Mouse (Mus musculus) cerebral cortex, adult 2 months (tissue): ENCODE results near the gene Gpbar1.

Source experiments
- WGBS: fragments of 180-500 bp; shearing (Covaris S2); methylation state at CpG from one replicate; pipeline ENCODE4 v1.1.7; 2018; 5-methylcytosine and 5-hydroxymethylcytosine counted together

Gpbar1 gene

DNA sequence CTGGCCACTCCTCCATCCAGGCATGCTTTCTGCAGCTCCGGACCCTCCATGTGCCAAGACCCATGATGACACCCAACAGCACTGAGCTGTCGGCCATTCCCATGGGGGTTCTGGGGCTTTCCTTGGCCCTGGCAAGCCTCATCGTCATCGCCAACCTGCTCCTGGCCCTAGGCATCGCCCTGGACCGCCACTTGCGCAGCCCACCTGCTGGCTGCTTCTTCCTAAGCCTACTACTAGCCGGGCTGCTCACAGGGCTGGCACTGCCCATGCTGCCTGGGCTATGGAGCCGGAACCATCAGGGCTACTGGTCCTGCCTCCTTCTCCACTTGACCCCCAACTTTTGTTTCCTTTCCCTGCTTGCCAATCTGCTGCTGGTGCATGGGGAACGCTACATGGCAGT lies at the start of gene Gpbar1:
TSS of gene Gpbar1 (plus strand) at position 13 of the 400 bp plus-strand sequence.
- 85% methylated on average over 10 of the region's 10 CpGs for WGBS

DNA sequence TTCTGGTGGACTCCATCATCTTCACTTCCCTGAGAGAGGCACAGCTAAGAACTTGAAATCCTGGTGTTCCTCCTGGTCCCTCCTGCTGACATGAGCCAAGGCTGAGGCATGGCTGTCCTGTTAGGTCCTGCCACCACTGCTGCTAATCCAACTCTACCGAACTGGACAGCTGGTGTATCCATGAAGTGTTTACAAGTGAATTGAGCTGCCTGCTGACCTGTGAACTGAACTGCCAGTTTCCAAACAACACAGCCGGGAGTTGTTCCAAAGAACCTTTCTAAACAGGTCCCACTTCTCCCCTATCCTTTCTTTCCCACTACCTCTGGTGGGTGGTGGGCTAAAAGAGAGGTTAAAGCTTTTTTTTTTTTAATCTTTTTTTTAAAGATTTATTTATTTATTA lies 48.4 kb upstream of the Gpbar1 start:
- 74% methylated on average over 2 of the region's 2 CpGs for WGBS

DNA sequence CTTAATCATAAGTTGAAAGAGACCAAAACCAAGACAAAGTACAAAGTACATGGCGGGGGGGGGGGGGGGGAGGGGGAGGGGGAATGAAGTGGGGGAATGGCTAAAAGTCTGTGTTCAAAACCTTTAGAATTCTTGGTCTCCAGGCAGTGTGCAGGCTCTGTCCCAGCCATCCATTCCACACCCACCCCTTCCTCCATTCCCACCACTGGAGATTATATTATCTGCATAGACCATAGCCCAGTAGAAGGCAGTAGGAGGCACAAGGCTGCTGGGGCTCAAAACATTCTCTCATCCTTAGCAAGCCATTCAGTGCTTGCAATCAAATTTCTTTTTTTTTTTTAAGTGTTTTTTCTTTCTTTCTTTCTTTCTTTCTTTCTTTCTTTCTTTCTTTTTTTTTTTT lies 47.4 kb upstream of the Gpbar1 start:
- 89% methylated on average over 1 of the region's 1 CpGs for WGBS

DNA sequence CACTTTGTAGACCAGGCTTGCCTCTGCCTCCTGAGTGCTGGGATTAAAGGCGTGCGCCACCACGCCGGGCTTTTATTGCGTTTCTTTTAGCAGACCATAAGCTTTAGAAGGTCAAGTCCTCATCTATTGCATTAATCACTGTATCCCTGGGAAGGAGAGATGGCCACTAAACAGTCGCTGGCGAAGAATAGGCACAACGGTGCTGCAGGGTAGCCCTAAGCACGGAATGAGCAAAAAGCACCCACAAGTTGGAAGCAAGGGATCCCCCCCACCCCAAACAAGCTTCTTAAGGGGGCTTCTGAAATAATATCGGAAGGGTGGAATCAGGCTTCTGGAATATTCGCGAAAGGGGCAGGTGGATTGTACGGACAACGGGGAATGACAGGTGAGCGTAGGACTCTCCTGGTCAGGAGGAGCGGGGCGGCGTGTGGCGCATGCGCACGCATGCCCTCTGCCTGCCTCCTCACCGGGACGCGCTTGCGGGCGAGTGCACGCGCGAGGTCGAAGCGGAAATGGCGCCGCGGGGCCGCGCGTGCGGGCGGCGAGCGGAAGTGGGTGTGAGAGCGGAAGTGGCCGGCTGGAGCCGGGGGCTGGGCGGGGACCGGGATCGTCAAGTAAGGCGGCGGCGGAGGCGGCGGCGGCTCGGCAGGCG lies 42.3 kb upstream of the Gpbar1 start, which contains the start of gene Arpc2:
TSS of gene Arpc2 (plus strand) at position 147 of the 652 bp plus-strand sequence.
- 2% methylated on average over 43 of the region's 55 CpGs for WGBS

DNA sequence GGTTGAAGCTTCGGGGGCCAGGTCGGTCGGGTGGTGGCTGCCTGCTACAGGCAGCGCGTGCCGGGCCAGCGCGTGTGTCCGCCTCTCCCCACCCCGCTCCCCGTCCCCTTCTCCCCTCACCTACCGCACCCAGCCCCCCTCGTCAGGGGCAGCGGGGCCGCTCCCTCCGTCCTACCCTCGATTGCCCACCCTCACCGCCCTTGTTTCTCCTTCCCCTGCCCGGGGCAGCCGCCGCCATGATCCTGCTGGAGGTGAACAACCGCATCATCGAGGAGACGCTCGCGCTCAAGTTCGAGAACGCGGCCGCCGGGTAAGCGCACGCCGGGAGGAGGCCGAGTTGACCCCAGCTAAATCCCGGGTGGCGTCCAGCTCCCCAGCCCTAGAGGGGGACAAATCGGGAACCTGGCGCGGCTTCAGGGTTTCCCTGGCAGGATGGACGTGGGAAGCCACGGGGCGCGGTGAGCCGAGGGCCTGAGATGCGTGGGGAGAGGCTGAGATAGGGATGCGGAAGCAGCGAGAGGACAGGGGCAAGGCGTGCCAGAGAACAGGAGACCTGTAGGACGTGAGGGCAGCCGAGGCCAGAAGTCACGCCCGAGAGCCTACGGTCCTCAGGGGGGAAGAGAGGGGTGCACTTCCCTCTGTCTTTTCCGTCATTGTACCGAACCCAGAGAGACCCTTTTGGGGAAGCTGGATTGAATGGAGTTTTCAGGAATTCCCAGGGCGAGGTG lies 41.6 kb upstream of the Gpbar1 start:
- WGBS, result under 1% methylated on average over 56 of the region's 57 CpGs

DNA sequence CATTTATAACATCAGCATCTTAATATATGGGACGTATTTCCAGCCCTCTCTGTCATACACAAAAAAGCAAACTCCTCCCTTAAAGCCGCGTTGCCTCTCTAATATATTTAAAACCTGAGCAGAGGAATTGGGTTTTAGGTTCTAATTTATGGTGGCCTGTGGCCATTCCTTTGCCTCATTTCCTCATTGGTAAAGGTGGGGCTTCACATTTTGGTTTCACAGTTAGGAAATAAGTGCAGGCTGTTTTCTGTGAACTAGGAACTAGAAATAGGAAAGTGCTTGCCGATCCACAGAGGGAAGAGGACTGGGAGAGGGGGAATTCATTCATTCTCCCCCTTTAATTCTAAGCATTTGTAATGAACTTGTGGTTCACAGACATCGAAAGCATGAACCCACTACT lies 40.7 kb upstream of the Gpbar1 start:
- WGBS, result 9% methylated on average over 5 of the region's 5 CpGs

DNA sequence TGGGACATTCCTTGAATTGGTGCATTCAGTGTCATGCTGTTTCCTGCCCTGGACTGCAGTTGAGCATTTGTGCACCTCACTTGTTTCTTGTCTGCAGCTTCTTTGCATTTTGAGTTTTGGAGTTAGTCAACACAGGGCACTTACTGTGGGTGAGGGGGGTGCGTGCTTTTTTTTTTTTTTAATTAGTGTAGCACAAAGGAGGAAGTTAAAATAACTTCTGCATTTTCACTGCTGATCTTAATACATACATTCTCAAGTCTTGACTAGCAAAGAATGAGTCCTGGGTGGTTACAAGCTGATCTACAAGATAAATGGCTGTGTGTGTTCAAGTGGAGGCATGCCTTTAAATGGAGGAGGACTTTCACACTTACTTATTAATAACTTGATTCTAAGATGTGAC lies 40.2 kb upstream of the Gpbar1 start:
- WGBS, result 9% methylated on average over 1 of the region's 1 CpGs

DNA sequence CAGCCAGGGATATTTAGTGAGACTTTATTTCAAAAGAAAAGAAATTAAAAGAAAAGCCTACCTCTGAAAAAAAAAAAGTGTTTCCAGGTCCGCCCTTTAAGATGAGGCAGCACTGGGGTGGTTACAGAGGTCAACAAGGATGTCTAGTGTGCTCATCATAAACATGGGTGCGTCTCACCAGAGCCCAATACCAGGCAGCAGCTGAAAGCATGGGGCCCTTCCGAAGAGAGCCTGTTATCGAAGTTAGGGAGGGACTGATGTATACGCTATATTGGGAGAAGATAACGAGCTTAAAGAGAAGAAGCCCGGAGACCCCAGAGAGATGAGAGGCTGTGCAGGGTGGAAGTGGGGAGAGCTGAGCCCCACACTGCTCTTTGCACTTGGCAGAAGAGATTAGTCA lies 39.2 kb upstream of the Gpbar1 start:
- 31% methylated on average over 7 of the region's 7 CpGs for WGBS

DNA sequence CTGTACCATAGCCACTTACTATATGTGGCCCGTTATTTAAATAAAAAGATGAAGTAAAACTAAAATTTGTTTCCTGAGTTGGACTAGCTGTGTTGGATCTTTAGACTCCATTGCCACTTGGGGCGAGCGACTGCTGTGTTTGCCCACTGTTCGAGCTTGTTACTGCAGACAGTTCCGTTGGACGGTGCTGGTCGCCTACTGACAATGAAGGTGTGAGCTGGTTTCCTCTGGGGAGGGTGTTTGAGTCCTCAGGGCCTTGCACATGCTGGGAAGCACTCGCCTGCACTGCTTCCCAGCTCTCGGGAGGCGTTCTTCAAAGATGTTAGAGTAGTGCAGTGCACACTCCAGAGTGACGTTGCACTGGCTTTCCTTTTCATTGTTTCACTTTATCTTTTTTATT lies 38.7 kb upstream of the Gpbar1 start:
- WGBS, result 16% methylated on average over 11 of the region's 11 CpGs

DNA sequence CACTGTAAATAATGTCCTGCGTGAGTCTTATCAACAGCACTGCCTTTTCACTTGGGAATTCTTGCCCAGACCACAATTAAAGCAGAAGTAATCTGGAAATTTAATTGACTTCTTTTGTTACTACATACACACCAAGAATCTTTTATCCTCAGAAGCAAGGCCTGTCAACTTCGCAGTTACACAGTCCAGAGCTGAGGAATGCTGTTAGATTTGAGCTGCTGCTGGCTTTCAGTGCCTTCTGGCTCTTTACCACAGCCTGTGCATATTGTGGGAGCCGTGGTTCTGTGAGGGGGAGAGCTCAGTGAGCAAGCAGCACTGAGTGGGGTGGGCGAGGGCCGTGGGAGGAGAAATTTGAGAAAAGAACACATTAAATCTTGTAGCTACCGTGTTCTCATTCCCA lies 38.0 kb upstream of the Gpbar1 start:
- WGBS, result 16% methylated on average over 6 of the region's 6 CpGs

DNA sequence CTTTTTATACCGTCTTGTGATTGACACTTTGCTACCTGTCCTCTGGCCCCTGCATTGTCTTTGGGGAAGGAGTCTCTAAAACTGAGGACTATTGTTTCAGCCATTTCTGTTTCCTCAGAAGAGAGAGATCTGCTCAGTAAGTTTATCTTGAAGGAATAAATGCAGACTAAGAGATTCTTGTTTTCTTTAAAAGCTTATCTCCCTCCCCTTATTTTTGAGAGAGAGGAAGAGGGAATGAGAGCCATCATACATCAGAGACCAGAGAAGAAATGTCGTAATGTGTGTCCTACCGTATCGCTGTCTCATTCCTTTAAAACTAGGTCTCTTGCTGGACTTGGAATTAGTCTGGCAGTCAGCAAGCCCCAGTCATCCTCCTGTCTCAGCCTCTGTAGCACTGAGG lies 37.5 kb upstream of the Gpbar1 start:
- 34% methylated on average over 4 of the region's 4 CpGs for WGBS

DNA sequence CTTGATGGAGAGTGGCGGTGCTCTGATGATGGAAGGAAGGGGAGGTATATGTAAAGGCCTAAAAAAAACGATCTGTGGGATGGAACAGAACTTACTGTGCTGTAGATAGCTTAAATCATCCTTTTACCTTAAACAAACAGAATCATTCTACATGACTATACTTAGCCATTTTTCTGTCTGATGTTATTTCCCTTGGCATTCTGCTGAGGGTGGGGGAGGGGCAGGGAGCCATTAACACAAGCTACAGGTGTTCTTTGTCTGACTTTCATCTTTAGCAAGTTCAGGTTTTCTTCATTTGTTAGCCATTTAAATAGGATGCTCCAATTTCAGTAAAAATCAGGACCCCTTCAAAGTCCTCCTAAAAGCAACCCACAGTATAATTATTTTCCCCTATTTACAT lies 32.8 kb upstream of the Gpbar1 start:
- 51% methylated on average over 2 of the region's 2 CpGs for WGBS

DNA sequence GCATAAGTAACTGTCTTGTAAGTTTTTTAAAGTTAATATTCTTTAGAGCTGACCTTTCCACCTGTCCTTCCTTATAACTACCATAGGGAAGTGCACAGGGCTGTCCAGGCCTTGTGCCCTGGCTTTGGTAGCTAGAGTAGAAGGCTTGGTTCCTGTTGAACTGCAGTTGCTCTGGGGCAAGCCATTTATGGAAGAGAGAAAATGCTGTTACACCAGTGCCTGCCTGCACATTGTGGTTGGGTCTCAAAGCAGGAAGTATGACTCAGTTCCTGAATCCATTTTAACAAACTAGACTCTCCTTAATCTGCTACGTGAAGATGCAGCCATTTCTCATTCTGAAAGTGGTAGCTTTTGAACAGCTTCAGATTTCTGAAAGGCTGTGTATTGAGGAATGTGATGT lies 29.6 kb upstream of the Gpbar1 start:
- 19% methylated on average over 1 of the region's 1 CpGs for WGBS

DNA sequence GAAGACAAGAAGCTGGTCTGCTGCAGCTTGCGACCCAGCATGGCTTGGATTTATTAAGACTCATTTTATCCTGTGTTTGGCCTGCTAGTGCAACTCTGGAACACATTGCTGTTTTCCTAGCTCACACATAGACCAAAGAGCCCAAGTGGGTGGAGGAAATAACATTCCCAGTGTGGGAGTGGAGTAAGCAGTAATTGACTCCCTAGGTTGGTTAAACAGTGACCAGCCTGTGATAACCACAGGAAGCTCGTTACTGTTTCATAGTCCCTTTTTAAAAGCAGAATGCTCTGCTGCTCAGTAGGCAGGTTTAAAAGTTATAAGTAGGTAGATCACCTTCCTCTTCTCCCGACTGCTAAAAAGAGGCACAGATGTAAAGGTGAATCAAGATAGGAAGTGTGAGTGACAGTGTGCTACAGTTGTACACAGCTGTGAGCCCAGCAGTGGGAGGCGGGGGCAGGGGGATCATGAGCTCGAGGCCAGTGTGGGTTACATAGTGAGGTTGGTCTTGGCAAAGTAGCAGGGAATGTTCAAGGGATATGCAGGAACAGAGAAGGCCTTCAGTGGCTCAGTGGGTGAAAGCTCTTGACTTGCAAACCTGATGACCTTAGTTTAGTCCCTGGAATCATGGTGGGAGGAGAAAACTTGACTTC lies 28.9 kb upstream of the Gpbar1 start:
- WGBS, result 47% methylated on average over 5 of the region's 5 CpGs

DNA sequence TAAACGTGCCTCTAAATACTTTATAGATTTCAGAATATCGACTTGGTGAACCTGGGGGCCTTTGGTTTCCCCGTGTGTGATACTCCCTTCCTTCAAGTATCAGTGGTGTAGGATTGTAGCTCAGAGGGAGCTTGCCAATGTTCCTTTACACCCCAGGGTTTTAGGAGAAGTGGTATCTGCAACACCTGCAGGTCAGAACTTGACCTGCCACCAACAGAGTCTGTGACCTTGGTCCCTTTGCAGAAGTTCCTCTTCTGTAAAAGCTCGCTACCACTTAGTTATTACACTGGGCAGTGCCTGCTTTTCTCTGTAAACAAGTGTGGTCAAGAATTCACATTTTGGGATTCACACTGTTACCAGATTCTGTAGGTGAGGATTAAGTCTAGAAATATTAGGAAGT lies 28.3 kb upstream of the Gpbar1 start:
- WGBS, result 81% methylated on average over 4 of the region's 4 CpGs

DNA sequence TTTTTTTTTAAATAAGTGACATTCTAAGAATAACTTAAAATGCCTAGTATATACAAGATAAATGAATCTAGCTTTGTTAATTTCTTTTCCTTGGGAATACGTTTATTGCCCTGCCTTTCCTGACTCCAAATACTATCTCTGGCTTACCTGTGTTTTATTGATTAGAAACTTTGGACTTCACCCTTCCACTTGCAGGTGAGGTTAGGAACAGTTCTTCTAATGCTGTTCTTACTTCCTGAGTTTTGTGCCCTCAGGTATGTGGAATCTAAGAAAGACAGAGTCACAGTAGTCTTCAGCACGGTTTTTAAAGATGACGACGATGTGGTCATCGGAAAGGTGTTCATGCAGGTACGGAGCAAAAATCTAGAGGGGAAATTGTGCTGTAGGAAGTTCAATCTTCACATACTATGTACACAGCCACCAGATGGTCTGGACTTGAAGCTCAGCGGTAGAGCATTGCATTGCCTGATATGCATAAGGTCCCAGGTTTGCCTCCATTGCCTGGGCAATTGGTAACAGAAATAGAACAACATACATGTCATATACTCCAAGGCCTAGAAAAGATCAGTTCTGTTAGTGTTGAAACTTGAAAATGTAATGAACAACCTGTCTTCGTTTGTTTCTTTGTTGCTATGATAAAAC lies 22.5 kb upstream of the Gpbar1 start:
- 93% methylated on average over 8 of the region's 8 CpGs for WGBS

DNA sequence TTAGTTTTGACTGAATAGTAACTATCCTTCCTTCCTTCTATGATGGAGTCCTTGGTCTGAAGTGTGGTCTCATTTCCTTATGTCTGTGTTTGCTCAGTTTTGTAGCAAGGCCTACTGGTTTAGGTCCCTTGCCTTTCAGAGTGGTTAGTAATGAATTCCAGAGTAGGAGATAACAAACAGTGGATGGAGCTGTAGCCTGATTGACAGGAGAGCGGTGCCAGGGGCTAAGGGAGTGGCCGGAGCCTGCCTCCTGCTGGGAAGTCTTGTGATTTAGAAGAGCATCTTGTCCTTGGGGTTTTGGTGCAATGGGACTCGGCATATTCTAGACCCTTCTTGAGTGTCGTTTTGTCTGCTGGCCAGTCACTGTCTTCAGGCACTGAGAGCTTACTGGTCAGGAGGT lies 21.6 kb upstream of the Gpbar1 start:
- WGBS, result 78% methylated on average over 4 of the region's 4 CpGs

DNA sequence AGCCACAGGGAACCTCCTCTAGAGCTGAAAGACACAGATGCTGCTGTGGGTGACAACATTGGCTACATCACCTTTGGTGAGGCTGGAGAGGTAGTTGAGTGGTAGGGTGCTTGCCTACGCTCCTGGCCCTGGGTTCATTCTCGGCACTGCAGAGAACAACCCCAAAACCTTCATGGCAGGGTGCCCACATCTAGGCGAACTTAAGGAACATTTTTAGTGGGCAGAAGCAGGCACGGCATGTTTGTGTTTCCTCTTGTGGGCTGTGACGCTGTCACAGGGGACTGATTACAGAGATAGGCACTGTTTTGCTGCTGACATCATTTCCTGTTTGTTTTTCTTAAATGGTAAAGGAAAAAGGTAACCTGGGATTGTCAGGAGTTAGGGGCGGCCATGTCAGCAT lies 15.8 kb upstream of the Gpbar1 start:
- WGBS, result 61% methylated on average over 6 of the region's 6 CpGs

DNA sequence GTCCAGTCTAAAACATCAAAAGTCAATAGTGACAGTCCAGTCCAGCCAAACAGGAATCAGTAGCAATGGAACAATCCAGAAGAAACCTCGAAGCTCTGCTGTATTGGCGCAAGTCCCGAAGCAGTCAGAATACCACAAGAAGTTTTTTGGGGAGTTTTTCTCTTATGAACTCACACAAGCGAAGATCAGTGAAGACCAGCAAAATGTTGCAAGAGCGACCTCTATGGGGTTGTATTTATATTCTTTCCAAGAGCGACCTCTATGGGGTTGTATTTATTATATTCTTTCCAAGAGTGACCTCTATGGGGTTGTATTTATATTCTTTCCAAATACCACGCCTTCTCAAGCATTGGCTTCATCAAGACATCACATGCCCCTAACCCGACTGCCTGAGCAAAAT lies 9.6 kb upstream of the Gpbar1 start:
- 86% methylated on average over 8 of the region's 8 CpGs for WGBS

DNA sequence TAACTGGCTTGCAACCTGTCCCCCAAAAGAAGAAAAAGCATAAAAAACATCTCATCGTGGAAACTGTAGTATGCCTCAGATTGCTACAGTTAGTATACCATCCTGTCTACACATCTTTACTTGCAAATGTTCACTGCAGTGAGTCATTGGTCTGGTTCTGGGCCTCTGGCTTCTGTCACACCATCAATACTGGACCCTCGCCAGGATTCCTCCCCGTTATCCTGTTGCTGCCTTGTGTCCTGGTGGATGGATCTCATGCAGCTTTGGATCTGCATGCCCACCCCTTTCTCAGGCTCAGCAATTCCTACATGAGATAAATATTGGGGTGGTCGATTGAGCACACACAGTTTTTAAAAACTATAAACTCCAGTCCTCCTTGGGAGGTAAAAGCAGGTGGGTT lies 6.7 kb upstream of the Gpbar1 start:
- WGBS, result 62% methylated on average over 4 of the region's 4 CpGs

DNA sequence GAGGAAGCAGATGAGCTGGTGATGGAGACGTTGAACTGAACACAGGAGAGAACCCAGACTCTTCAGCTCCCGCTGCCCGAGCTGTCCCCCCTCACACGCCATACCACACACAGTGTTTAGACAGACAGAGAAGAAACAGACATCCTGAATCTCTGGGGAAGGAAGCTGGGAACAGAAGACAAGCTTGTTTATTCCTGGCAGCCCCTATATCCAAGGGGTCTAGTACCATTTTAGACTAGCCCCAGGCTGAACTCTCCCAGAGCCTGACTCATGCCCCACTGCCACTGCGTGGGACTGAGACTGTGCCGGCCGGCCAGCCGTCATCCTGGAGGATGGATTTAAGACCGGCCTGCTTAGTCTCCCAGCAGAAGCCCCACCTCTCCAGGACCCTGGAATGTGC lies 3.3 kb upstream of the Gpbar1 start:
- 63% methylated on average over 9 of the region's 9 CpGs for WGBS

DNA sequence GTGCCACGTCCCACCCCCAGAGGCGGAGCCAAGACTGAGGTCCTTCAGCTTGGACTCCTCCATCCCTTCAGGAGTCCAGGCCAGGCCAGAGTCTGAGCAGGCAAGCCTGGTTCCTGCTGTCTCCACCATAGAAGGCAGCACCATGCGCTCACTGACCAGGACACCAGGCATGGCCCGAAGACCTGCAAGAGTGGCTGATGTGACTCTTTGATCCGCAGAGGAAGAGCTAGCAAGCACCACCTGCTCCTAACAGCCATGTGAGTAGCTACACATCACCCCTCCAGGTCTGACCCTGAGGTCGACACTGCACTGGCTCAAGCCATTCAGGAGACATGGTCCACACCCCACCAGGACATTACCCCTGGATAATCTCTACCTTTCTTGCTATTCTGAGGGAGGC lies 1.3 kb upstream of the Gpbar1 start:
- WGBS, result 81% methylated on average over 6 of the region's 6 CpGs
